Mouse (Mus musculus) brain, adult 10 weeks (tissue): ENCODE measurements around the gene Gm14408. TPM values are rescaled to one million over a fixed set of nuclear protein-coding genes. Genes with fewer than 3 reads are reported as not detected.

ENCODE experiments used
- polyA plus RNA-seq: library from polyadenylated mRNA; stranded (reverse); fragments of 350-450 nt; fragmentation: Illumina TruSeq; extraction: RNeasy Lipid Tissue Mini Kit (QIAGEN cat#74804); gene quantifications from one replicate; pipeline ENCODE4 v1.2.3, GENCODE M21; 2015; ENCODE audit warnings: low read depth, low replicate concordance

Gene Gm14408
- polyA plus RNA-seq = not detected

DNA sequence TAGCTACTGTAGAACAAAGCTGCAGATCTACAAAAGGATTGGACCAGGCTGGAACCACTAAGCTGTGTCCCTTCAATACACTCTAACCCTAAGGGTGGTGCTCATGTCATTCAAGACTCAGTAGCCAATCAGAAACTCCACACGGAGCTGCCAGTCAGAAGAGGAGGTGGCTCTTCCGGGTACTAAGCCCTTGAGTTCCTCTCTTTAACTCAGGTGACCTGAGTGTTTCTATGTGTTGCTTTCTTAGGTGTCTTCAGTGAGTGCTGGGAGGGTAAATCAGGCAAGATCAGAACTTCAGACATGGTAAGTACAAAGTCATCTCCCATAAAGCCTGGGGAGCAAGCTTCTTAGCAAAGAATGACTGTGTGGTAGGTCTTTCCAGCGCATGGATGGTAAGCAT, at the start of gene Gm14408:
TSS of gene Gm14408 (plus strand) at position 301 of the 400 bp plus-strand sequence.

DNA sequence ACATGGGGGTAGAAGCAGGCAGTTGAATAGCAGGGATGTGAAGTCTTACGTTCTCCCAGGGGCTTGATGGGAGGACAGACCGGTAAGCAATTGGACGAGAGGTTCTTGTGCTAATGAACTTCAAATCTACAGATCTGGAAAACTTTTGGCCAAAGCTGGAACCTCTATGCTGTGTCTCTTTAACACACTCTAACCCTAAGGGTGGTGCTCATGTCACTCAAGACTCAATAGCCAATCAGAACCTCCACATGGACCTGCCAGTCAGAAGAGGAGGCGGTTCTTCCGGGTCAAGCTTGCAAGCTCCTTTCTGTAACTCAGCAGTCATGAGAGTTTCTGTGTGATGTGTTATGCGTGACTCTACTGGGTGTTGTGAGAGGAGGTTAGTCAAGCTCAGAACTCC, 32.6 kb upstream of the Gm14408 start, which contains the start of gene Gm14295:
TSS of gene Gm14295 (plus strand) at position 301 of the 400 bp plus-strand sequence.

Other genes starting within 250 kb of the Gm14408 start
- gene Gm14308, start 194.8 kb upstream of the Gm14408 start, polyA plus RNA-seq = 11.1 TPM
- 24.5 TPM for gene Zfp973, start 160.6 kb upstream of the Gm14408 start, polyA plus RNA-seq
- gene Gm14305, start 122.8 kb upstream of the Gm14408 start, polyA plus RNA-seq = 98.5 TPM
- 104 TPM for gene Gm14295, start 32.5 kb upstream of the Gm14408 start, polyA plus RNA-seq
- 29.6 TPM for gene Gm14296, start 96.7 kb downstream of the Gm14408 start, polyA plus RNA-seq
- gene Gm14419, start 169.8 kb downstream of the Gm14408 start, polyA plus RNA-seq = 28.7 TPM
- gene Gm14401, start 243.2 kb downstream of the Gm14408 start, polyA plus RNA-seq = not detected